10 mouse cellular contexts compared by ENCODE assay signal in genomic region chr1:78355123-78355522, GRCm38 (mm10). TPM values are rescaled to one million over a fixed set of nuclear protein-coding genes. Genes with fewer than 3 reads are reported as not detected.
A peak's percentile ranks its signal among the peaks of the same experiment; 100 is the strongest.
DNase-seq lines count a peak whose midpoint lies in the region; ATAC-seq and TF ChIP-seq lines count a peak whose summit lies in the region.
"Had no signal": no experiment of that assay in that cellular context is flagged by ENCODE, and none has a peak within 500 bp of the region (broad histone marks: within the 10 kb centered on the region; RNA-seq: fewer than 3 reads in every experiment).

No protein-coding gene starts in this region.

- no peak overlapping the region for H3K4me3 ChIP-seq in testis, adult 2 months (ENCODE audit: control insufficient read depth, low read depth, low read length)
- H3K4me3 ChIP-seq in hindbrain, embryonic 14.5 days (replicated peaks; ENCODE audit: low read length): no peak overlapping the region
- H3K4me3 ChIP-seq: limb, embryonic 13.5 days; neural tube, embryonic 13.5 days had no signal

- TF ChIP-seq POLR2A in testis, adult 2 months (IDR thresholded peaks at IDR 0.05; ENCODE audit: control insufficient read depth, low read depth, low read length): no peak

- H3K27ac ChIP-seq in testis, adult 2 months (ENCODE audit: control insufficient read depth, insufficient read depth, low read depth, low read length): peak overlapping the region; percentile 68
- no peak overlapping the region for H3K27ac ChIP-seq in hindbrain, embryonic 14.5 days
- H3K27ac ChIP-seq: limb, embryonic 13.5 days; neural tube, embryonic 13.5 days had no signal

- no peaks in the 10 kb centered on the region for H3K27me3 ChIP-seq in testis, adult 2 months (ENCODE audit: control insufficient read depth, insufficient read depth, low read length)
- no peaks in the 10 kb centered on the region for H3K27me3 ChIP-seq in hindbrain, embryonic 14.5 days (ENCODE audit: control insufficient read depth, insufficient read depth, low read length)
- H3K27me3 ChIP-seq: limb, embryonic 13.5 days; neural tube, embryonic 13.5 days had no signal

- H3K36me3 ChIP-seq in testis, adult 2 months (ENCODE audit: control insufficient read depth, insufficient read depth, low read length): no peaks in the 10 kb centered on the region
- no peaks in the 10 kb centered on the region for H3K36me3 ChIP-seq in hindbrain, embryonic 14.5 days (replicated peaks; ENCODE audit: control insufficient read depth, insufficient read depth)
- H3K36me3 ChIP-seq: limb, embryonic 13.5 days; neural tube, embryonic 13.5 days had no signal

- no peaks in the 10 kb centered on the region; the same call in 1 of the 2 replicates for H3K4me1 ChIP-seq in testis, adult 2 months (ENCODE audit: control insufficient read depth, insufficient read depth, low read length)
- H3K4me1 ChIP-seq in hindbrain, embryonic 14.5 days (replicated peaks; ENCODE audit: control insufficient read depth, insufficient read depth, low read length): no peaks in the 10 kb centered on the region
- H3K4me1 ChIP-seq: limb, embryonic 13.5 days had no signal

- DNase-seq in ovary, adult 18-20 months (ENCODE audit: low spot score): peak; percentile 85
- no peak for DNase-seq in ovary, postnatal 10 days (ENCODE audit: low spot score)
- DNase-seq in cerebellum, postnatal 36 days: peak; percentile 76 to 77
- peak; percentile 86 for DNase-seq in kidney, postnatal 10 days
- DNase-seq in hindbrain, embryonic 14.5 days (ENCODE audit: low spot score): no peak
- DNase-seq in right cerebral cortex, postnatal 25 days: no peak
- DNase-seq in layer of hippocampus, postnatal 14 days (ENCODE audit: low spot score in 2 of 2): no peak

- 40% methylated on average over 4 of the region's 4 CpGs for WGBS in hindbrain, embryonic 14.5 days

- no peak overlapping the region for H3K9ac ChIP-seq in hindbrain, embryonic 14.5 days
- H3K9ac ChIP-seq: limb, embryonic 13.5 days; neural tube, embryonic 13.5 days had no signal

- no peak for ATAC-seq in hindbrain, embryonic 14.5 days (ENCODE audit: low FRiP score)

- H3K9me3 ChIP-seq in hindbrain, embryonic 14.5 days (ENCODE audit: control insufficient read depth, low read length): no peaks in the 10 kb centered on the region
- H3K9me3 ChIP-seq: limb, embryonic 13.5 days; neural tube, embryonic 13.5 days had no signal

- no peak overlapping the region for H3K4me2 ChIP-seq in hindbrain, embryonic 14.5 days (replicated peaks)
- H3K4me2 ChIP-seq: limb, embryonic 13.5 days; neural tube, embryonic 13.5 days had no signal

- TF ChIP-seq CTCF in testis, adult 2 months (IDR thresholded peaks at IDR 0.05; ENCODE audit: control insufficient read depth, insufficient read depth, insufficient replicate concordance, low read depth, low read length): no peak

RNA-seq across cellular contexts. Expression of gene Sgpp2, which starts 45.0 kb away (rescaled TPM):
- polyA plus RNA-seq in testis, adult 2 months (2012; rRNA removed): 8.7 and 10.1 TPM in 2 replicates
- polyA plus RNA-seq in hindbrain, embryonic 14.5 days (2014; fragmentation: Nextera tagmentation; extraction: Ambion mirVana): 1.9 and 2.8 TPM in 2 replicates
- 1 to 10 TPM; 2.1 to 4.1 TPM for total RNA-seq in layer of hippocampus, postnatal 14 days (2021)

Comparison
In these comparisons a context has a peak if more than half of its experiments do, and no peak if none do; other contexts are left out.
1. DNase-seq: peak in ovary, adult 18-20 months (single experiment), cerebellum, postnatal 36 days (2 of 2) and kidney, postnatal 10 days (single experiment); none in ovary, postnatal 10 days (single experiment), hindbrain, embryonic 14.5 days (single experiment), right cerebral cortex, postnatal 25 days (single experiment) and layer of hippocampus, postnatal 14 days (0 of 2).